Mouse (Mus musculus) splenic B cell, adult 2 months (primary cell): ENCODE results near the gene Olfr1015.

ENCODE experiments used
- DNase-seq: peaks from one replicate; pipeline ENCODE4 v3.0.0-alpha.2; 2011; ENCODE audit warnings: low read depth, low spot score
- H3K27me3 ChIP-seq: 2 replicates; pipeline ENCODE4 v1.6.1; 2012; ENCODE audit warnings: mild to moderate bottlenecking, low read length, moderate library complexity, mixed read lengths; ENCODE audit not compliant: control insufficient read depth, poor library complexity, insufficient read depth, severe bottlenecking
- H3K36me3 ChIP-seq: 2 replicates; pipeline ENCODE4 v1.6.1; 2012; ENCODE audit warnings: mild to moderate bottlenecking, low read length, moderate library complexity, mixed read lengths; ENCODE audit not compliant: control insufficient read depth, poor library complexity, insufficient read depth, severe bottlenecking

Olfr1015 gene

GRCm38 (mm10) chr2:85781717-85782116 lies at the start of gene Olfr1015:
Gene Olfr1015 (plus strand): TSS chr2:85782017.
- H3K27me3 ChIP-seq: no peaks in the 10 kb centered on the region; the same call in 1 of the 2 replicates
- DNase-seq: no peak
- H3K36me3 ChIP-seq: no peaks in the 10 kb centered on the region

DNA sequence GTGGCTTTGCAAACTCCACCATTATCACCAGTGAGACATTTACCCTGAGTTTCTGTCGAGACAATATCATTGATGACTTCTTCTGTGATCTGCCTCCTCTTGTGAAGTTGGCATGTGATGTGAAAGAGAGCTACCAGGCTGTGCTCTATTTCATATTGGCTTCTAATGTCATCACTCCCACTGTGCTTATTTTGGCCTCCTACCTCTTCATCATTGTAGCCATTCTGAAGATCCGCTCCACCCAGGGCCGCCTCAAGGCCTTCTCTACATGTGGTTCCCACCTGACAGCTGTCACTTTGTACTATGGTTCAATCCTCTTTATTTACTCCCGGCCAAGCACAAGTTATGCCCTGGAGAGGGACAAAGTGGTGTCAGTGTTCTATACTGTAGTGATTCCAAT lies 28.0 kb upstream of the Olfr1015 start:
- H3K27me3 ChIP-seq: no peaks in the 10 kb centered on the region
- no peak for DNase-seq
- no peaks in the 10 kb centered on the region for H3K36me3 ChIP-seq

- H3K36me3 ChIP-seq: no peaks in the 10 kb centered on the region
- no peak for DNase-seq
These were observed 19.2 kb upstream of the Olfr1015 start, which contains the start of gene Olfr1012 for GRCm38 (mm10) chr2:85762666-85763065. Gene Olfr1012 (minus strand): TSS chr2:85762766.

GRCm38 (mm10) chr2:85766798-85767197 lies 15.0 kb upstream of the Olfr1015 start, which contains the start of gene Olfr1013:
Gene Olfr1013 (plus strand): TSS chr2:85767098.
- DNase-seq: no peak
- Histone ChIP-seq H3K27me3 (no peaks in the 10 kb centered on the region), H3K36me3 (no peaks in the 10 kb centered on the region)

More at GRCm38 (mm10) chr2:85762666-85763065, 19.2 kb upstream of the Olfr1015 start, which contains the start of gene Olfr1012:
- no peaks in the 10 kb centered on the region for H3K27me3 ChIP-seq

DNA sequence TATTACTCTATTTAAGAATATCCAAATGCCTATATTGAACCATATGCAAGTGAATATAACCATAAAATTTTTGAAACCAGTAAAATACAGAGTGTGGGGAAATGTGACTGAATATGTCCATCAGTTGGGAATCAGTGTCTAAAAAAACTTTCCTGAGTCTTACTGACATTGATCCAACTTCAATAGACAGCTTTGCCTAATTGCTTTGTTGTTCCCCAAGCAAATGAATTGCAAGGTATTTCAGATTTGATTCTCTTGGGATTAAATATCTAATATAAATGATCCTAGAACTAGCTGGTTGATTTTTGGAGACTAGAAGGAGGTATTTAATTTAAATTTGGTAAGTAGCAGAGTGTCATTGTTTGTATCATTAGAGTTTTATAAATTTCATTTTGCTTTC lies 9.4 kb upstream of the Olfr1015 start, which contains the start of gene Olfr1014:
Gene Olfr1014 (plus strand): TSS at position 301 of the 400 bp plus-strand sequence.
- Histone ChIP-seq H3K27me3 (no peaks in the 10 kb centered on the region), H3K36me3 (no peaks in the 10 kb centered on the region)
- DNase-seq: no peak

- Histone ChIP-seq H3K36me3 (no peaks in the 10 kb centered on the region), H3K27me3 (no peaks in the 10 kb centered on the region)
- no peak for DNase-seq
These were observed 10.5 kb downstream of the Olfr1015 start for GRCm38 (mm10) chr2:85792331-85792730.

- no peak for DNase-seq
- H3K27me3 ChIP-seq: no peaks in the 10 kb centered on the region
- no peaks in the 10 kb centered on the region for H3K36me3 ChIP-seq
These were observed 20.6 kb downstream of the Olfr1015 start, which contains the start of gene Olfr1016 for GRCm38 (mm10) chr2:85802444-85802843. Gene Olfr1016 (minus strand): TSS chr2:85802544.

DNA sequence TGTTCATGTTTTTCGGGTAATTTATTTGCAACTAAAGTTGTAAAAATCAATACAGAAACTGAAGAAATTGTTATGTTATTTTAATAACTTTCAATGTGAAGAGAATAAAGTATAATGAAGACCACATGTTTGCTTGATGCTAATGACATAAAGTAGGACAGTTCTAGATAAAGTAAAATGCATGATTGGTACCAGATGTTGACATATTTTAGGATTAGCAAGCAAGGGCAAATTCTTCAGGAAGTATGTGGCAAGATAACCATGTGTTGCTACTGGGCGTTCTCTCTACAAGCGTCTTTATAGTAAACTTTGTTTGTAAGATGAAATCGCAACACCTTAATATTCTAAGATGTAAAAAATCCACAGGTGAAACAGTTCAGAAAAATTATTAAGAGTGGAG lies 22.7 kb downstream of the Olfr1015 start:
- Histone ChIP-seq H3K27me3 (no peaks in the 10 kb centered on the region), H3K36me3 (no peaks in the 10 kb centered on the region)
- no peak for DNase-seq

DNA sequence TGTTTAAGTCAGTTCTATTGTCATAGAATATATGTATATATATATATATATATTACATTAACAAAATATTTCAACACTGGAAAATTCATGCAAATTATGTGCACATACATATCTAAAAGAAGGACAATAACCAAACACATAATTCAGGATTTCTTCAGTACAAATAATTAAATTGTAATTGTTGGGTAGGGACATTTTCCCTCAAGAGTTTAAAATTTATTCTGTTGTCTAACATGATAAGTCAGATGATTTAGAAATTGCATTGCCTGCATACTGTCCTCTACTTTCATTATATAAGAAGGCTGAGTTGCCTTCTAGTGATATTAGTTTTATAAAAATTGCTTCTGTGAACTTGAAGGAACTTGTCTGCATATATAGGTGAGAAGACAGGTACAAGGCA lies 36.4 kb downstream of the Olfr1015 start, which contains the start of gene Olfr1018:
Gene Olfr1018 (plus strand): TSS at position 301 of the 400 bp plus-strand sequence.
- no peak for DNase-seq
- no peaks in the 10 kb centered on the region for H3K27me3 ChIP-seq
- H3K36me3 ChIP-seq: no peaks in the 10 kb centered on the region
